Mouse (Mus musculus) brain, embryonic 14.5 days (tissue): ENCODE results near the gene Minpp1. TPM values are rescaled to one million over a fixed set of nuclear protein-coding genes. Genes with fewer than 3 reads are reported as not detected.

Source experiments
- DNase-seq: peaks from one replicate; pipeline ENCODE4 v3.0.0-alpha.2; 2011; ENCODE audit warnings: low read depth
- CTCF ChIP-seq: fragments of 200-500 bp; IDR thresholded peaks from 2 replicates; pipeline ENCODE4 v1.5.1; 2012; ENCODE audit warnings: inconsistent platforms, mild to moderate bottlenecking, moderate library complexity, borderline replicate concordance; ENCODE audit not compliant: insufficient read depth, insufficient read length; ENCODE audit errors: extremely low read depth
- POLR2A ChIP-seq: fragments of 200-500 bp; IDR thresholded peaks from 2 replicates; pipeline ENCODE4 v1.6.1; 2012; ENCODE audit warnings: mild to moderate bottlenecking, inconsistent platforms, borderline replicate concordance; ENCODE audit not compliant: poor library complexity, insufficient read depth, insufficient read length, severe bottlenecking; ENCODE audit errors: extremely low read depth
- polyA plus RNA-seq: library from polyadenylated mRNA; depleted of rRNA; stranded (reverse); fragments of >200 nt; gene quantifications from 2 replicates; pipeline ENCODE4 v1.2.3, GENCODE M21; 2012

Minpp1 gene
- polyA plus RNA-seq, 1 experiment: 41.5 TPM

DNA sequence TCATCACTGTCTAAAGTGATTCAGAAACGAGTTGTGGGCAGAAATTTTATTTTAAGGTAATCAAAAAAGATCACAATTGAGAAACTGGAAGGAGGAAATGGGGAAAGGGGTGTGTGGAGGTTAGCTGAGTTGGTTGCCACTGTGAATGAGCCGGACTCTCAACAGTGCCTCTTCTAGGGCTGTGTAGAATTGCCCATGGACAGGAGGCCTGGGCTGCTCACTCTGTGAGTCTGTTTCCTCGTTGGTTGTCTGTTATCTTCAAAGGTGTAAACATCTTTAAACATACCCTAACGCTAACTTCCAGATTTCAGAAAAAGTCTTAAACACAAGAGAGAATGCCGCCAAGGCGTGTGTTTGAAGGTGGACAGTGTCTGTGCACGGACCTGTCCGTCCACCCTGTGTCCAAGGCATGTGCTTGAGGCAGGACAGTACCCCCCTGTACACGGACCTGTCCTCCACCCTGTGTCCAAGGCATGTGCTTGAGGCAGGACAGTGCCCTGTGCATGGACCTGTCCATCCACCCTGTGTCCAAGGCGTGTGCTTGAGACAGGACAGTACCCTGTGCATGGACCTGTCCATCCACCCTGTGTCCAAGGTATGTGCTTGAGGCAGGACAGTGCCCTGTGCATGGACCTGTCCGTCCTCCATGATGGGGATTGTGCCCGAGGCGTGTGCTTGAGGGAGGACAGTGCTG is 14.9 kb upstream of the Minpp1 start:
- DNase-seq: no peak
- TF ChIP-seq POLR2A (no peak), CTCF (no peak)

DNA sequence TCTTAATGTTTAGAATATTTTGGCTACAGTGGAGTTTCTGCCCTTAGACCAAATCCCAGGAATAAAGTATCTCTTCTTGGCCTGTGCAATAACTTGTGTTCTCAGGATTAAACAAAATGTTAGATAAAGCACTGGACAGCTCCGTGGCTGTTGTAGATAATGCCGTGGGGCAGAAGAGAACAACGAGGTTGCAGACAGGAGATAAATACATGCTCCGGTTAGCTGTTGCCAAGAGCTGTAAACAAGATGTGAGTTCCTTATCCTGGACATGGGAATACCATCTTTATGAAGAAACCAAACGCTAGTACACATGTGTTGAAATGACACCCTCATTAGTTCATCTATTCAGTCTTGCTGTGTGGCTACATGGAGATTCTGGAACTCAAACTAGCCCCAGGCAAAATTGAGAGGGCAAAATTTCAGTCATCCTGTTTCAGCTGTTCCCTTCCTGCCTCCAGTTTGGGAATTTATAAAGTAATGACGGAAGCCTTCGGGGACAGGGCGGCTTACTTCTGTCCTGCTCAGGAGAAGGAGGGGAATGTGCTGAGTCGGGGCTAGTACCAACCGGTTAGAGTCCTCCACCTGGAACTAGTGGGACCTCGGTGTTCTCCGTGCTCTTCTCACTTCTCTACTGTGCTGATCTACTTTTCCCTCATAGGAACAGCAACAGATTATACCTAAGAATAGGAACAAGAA is 9.4 kb upstream of the Minpp1 start:
- DNase-seq: no peak
- TF ChIP-seq CTCF (no peak), POLR2A (no peak)

DNA sequence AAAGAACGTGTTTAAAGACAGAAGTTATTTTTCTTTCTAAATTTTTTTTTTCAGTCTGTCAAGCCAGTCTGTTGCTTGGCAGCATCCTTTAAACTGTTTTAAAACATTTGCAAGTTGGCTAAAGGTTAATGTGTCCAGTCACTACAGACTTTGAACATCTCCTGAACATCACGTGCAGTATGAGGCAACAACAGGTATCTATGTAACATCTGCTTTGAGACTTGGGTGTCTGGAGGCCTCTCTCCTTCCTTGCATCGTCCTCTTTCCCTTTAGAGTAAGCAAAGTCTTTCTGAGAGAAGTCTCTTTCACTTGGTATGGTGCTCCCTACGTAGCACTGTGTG is 8.9 kb upstream of the Minpp1 start:
- TF ChIP-seq POLR2A: no peak
- TF ChIP-seq CTCF: no peak
- no peak for DNase-seq

DNA sequence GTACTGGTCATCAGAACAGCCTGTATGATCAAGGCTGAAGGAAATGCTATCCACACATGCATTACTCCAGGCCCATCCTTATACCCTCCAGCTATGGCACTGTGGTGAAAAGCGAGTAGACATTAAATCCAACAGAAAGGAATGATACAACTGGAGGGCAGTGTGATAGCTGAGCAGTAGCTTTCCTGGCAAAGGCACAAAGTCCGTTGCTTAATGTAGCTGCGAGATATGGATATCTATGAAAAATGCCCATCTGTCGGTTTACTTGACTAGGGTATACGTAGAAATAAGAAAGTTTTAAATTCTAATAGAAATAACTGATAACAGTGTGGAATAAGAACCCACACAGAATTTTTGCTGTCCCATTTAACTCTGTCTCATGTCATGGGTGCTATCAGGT is 5.3 kb upstream of the Minpp1 start:
- TF ChIP-seq POLR2A: no peak
- TF ChIP-seq CTCF: no peak
- no peak for DNase-seq

DNA sequence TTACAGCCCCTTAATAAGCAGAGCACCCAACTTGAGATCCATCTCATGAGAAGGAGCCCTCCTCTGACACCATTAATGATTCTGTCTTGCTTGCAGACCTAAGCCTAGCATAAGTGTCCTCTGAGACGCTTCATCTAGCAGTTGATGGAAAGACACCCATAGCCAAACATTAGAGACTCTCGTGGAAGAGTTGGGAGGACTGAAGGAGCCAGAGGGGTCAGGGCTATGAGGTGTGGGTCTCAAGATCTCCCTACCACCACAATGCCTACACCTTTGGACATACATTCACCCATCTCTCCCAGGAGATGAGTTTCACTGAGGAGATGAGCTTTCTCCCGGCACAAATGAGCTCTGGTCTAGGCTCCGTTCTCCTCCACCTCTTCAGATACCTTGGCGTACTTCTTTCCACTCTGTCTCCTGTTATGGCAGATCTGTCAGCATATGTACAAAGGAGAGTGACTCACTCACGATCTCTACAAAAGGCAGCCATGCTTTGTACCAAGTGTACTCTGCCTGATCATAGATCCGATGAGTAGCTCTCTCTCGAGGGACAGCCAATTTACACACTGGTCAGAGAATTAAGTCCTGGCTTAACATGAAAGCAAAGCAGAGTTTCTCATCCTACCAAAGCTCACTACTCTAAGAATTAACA is 4.7 kb upstream of the Minpp1 start:
- TF ChIP-seq CTCF (no peak), POLR2A (no peak)
- no peak for DNase-seq

DNA sequence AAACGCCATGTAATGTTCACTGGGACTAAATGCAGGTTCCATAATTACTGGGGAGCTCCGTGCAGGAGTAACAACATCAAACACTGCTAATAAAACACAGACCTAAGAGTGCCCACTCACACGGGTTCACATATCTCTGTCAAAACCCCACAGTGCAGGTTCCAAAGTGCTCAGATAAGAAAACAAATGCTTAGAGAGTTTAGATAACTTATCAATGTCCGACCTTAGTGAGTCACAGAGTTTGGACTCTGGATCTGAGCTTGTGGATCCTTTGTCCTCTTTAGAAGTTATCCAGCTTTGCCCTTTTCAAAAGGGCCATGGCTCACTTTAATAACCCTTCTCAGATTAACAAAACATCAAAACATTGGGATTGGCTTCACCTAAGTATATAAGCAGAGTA is 4.1 kb upstream of the Minpp1 start:
- TF ChIP-seq POLR2A: no peak
- TF ChIP-seq CTCF: no peak
- DNase-seq: no peak

DNA sequence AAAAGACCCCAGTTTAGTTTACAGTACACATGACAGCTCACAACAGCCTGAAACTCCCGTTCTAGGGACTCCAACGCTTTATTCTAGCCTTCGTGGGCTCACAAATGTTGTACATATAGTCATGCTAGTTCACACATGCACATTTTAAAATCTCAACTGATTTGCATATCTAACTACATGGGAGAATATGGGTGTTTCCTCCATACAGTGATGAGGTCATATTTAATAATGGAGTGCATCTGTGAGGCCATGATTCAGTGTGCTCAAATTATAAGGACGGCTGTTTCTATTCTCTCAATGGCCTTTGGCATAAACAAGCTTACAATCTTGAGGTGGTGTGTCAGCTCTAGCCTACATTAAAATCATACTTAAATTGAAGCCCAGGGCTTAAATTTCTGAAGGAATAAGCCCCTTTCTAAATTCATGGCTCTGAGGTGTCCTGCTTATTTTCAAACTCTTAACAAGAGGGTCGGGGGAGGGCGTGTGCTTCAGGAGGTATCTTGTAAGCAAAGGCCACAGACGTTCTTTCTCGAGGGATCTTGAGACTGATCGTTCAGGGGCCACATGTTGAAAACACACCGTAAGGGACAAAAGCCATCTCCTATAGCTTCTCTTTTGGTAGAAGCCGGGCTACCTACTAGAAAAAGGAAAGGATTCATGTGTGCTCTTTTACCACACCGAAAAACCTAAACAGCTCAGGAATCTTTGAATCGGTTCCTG is 468 bp upstream of the Minpp1 start:
- TF ChIP-seq CTCF: no peak
- no peak for TF ChIP-seq POLR2A
- DNase-seq: no peak

DNA sequence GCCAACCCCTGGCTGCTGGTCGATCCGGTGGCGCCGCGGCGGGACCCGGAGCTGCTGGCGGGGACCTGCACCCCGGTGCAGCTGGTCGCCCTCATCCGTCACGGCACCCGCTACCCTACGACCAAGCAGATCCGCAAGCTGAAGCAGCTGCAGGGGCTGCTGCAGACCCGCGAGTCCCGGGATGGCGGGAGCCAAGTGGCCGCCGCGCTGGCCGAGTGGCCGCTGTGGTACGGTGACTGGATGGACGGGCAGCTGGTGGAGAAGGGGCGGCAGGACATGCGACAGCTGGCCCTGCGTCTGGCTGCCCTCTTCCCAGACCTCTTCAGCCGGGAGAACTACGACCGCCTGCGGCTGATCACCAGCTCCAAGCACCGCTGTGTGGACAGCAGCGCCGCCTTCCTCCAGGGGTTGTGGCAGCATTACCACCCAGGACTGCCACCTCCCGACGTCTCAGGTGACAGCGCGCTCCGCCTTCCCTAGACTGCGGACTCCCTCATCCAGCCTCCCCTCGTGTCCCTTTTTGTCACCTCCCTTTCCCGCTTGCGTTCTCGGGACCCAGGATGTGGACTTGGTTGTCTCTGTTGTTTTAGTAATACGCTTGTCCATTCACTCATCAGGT is 646 bp downstream of the Minpp1 start:
- peak; percentile 69 for DNase-seq
- peak; percentile 28; the same call in 1 of the 2 replicates for TF ChIP-seq CTCF

DNA sequence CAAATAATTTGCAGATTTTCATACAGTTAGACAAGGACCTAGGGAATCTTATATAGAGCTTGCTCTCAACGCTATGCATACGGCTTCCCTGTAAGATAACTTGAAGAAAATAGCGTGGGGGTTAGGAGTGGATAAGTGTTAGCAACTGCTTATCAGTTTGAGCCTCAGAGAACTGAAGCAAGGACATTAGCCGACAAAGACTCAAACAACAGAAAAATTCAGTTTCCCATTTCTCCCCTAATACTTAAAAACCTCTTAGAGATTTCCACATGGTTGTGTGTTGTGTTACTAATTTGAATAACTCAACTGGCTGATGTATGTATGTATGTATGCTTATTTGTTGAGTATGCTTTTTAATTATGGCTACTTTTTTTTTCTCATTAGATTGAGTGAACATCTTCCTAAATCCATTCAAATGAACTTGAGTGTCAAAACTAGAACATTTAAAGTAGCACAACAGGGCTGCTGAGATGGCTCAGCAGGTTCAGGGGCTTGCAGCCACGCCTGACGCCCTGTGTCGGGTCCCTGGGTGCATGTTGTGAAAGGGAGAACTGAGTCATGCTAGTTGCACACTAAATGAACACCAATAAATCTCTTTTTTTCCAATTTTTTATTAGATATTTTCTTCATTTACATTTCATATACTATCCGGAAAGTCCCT is 2.2 kb downstream of the Minpp1 start:
- DNase-seq: no peak
- TF ChIP-seq POLR2A: no peak
- TF ChIP-seq CTCF: no peak

DNA sequence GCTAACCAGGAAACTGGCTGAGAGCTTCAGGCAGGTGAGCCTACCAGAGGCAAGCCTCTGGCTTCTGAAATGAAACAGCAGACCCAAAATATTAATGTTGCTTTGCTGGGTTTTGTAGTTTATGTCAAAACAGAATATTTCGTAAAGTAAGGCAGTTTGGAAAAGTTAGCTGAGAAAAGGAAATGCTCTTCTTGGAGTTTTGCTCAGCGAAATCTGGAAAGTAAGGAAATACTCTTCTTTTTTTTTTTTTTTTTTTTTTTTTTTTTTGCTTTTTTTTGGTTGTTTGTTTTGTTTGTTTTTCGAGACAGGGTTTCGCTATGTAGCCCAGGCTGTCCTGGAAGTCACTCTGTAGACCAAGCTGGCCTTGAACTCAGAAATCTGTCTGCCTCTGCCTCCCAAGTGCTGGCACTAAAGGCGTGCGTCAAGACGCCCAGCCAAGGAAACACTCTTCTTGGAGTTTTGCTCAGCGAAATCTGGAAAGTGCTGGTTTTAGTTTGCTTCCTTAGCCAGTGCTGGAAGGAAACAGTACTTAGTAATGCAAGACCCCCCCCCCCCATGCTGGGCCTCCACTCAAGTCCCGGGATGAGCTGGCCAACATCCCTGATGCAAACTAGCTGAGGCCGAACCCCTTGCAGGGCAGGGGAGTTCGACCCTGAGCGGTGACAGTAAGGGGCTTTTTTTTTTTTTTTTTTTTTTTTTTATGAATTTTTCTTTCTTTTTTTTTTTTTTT is 3.8 kb downstream of the Minpp1 start:
- no peak for DNase-seq

DNA sequence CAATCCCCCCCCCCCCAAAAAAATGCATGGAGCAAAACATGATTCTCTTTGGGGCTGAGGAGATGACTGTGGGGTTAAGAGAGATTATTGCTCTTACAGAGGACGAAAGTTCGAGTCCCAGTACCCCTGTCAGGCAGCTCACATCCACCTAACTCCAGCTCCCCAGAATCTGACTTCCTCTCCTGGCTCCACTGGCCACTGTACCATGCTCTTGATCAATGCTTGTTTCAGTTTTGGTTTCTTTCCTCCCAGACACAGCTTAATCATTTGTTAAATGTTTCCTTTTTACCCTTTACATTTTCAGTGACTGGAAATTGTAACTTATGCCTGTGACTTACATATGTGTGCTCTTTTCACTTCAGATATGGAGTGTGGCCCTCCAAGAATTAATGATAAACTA is 5.4 kb downstream of the Minpp1 start:
- TF ChIP-seq CTCF (no peak), POLR2A (no peak)
- no peak for DNase-seq

More for the DNA sequence above, 3.8 kb downstream of the Minpp1 start:
- no peak for TF ChIP-seq POLR2A
- no peak for TF ChIP-seq CTCF

DNA sequence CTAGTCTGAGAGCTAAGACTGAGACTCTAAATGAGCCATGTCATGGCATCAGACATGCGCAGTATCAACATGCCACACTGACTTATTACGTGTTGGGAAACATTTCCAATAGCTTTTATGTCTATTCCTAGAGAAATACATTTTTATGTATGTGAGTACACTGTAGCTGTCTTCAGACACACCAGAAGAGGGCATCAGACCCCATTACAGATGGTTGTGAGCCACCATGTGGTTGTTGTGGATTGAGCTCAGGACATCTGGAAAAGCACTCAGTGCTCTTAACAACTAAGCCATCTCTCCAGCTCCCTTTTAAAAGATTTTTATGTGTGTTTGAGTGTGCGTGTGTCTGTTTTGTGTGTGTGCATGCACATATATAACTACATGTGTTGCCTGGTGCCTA is 6.8 kb downstream of the Minpp1 start:
- no peak for DNase-seq

More for the DNA sequence above, 6.8 kb downstream of the Minpp1 start:
- TF ChIP-seq POLR2A (no peak), CTCF (no peak)
